Mouse (Mus musculus) CH12.LX (cell line): Measurements from ENCODE around the gene Steap4. TPM values are rescaled to one million over a fixed set of nuclear protein-coding genes. Genes with fewer than 3 reads are reported as not detected.

Experiments used
- polyA plus RNA-seq: library from polyadenylated mRNA; unstranded; fragments of >175 nt; gene quantifications from 2 replicates; pipeline ENCODE4 v1.2.1, GENCODE M21; 2012; ENCODE audit warnings: low read depth; ENCODE audit not compliant: insufficient read length
- total RNA-seq, 2 experiments: library from RNA; depleted of rRNA; stranded (reverse); fragments of 300-350 nt in 1 of 2; fragments of >200 nt in 1 of 2; gene quantifications; 2 replicates each; pipeline ENCODE4 v1.2.3; 2012 to 2014

Gene Steap4
- total and polyA plus RNA-seq, 3 experiments, result 0.08 TPM; not detected in 2

Other genes starting within 250 kb of the Steap4 start
- gene Sri, start 85.6 kb downstream of the Steap4 start, total RNA-seq (2012; rRNA removed), result 178 and 229 TPM in 2 replicates
- 190 and 195 TPM in 2 replicates for gene Sri, start 85.6 kb downstream of the Steap4 start, total RNA-seq (2014; rRNA removed)
- gene Sri, start 85.6 kb downstream of the Steap4 start, polyA plus RNA-seq, result 203 and 212 TPM in 2 replicates